In genomic region chr19:42584188-42584587, GRCm38 (mm10) we compare ENCODE assay signal across 29 mouse cellular contexts. TPM values are rescaled to one million over a fixed set of nuclear protein-coding genes. Genes with fewer than 3 reads are reported as not detected.
DNase-seq lines count a peak whose midpoint lies in the region; ATAC-seq and TF ChIP-seq lines count a peak whose summit lies in the region.
"Had no signal": no experiment of that assay in that cellular context is flagged by ENCODE, and none has a peak within 500 bp of the region (broad histone marks: within the 10 kb centered on the region; RNA-seq: fewer than 3 reads in every experiment).

No protein-coding gene starts in this region.

- DNase-seq in liver: peak; percentile 46
- DNase-seq in liver, postnatal 0 days: no peak
- peak; percentile 26 to 33 (median 26) for DNase-seq in liver, embryonic 14.5 days (ENCODE audit: low read depth in 3 of 3, low spot score in 3 of 3)
- no peak for DNase-seq in retina, postnatal 1 day
- DNase-seq in thymus, adult 2 months: no peak
- DNase-seq in lung, adult 18-20 months: no peak
- DNase-seq: adrenal gland, postnatal 14 days; cerebellum, adult 2 months; cerebellum, postnatal 14 days; gastrocnemius, postnatal 14 days; heart, postnatal 10 days; kidney, adult 18-20 months; kidney, postnatal 4 days; left cerebral cortex, postnatal 4 days; lung, postnatal 4 days; right cerebral cortex, adult 18-20 months; right cerebral cortex, postnatal 4 days; thymus, postnatal 4 days had no signal

- 86% methylated on average over 3 of the region's 3 CpGs for WGBS in liver, postnatal 0 days (ENCODE audit: insufficient replicate concordance)
- 49% methylated on average over 3 of the region's 3 CpGs for WGBS in liver, embryonic 14.5 days (ENCODE audit: insufficient replicate concordance)
- 98% methylated on average over 3 of the region's 3 CpGs for WGBS in thymus, adult 2 months

- H3K9ac ChIP-seq in liver, postnatal 0 days (replicated peaks): no peak overlapping the region
- peak overlapping the region; percentile 9; the same call in 1 of the 2 replicates for H3K9ac ChIP-seq in liver, embryonic 14.5 days (replicated peaks)
- H3K9ac ChIP-seq: embryonic facial prominence, embryonic 15.5 days; heart, embryonic 13.5 days; limb, embryonic 15.5 days had no signal

- no peak overlapping the region for H3K27ac ChIP-seq in liver, postnatal 0 days (ENCODE audit: low read depth)
- peak overlapping the region; percentile 84 for H3K27ac ChIP-seq in liver, embryonic 14.5 days
- H3K27ac ChIP-seq in thymus, adult 2 months (ENCODE audit: control insufficient read depth, insufficient read depth, low read length): no peak overlapping the region
- H3K27ac ChIP-seq: embryonic facial prominence, embryonic 10.5 days; embryonic facial prominence, embryonic 15.5 days; heart, embryonic 13.5 days; limb, embryonic 15.5 days had no signal

- H3K27me3 ChIP-seq in liver, postnatal 0 days (ENCODE audit: insufficient read depth, low read length): no peaks in the 10 kb centered on the region
- no peaks in the 10 kb centered on the region for H3K27me3 ChIP-seq in liver, embryonic 14.5 days (ENCODE audit: control insufficient read depth, insufficient read depth, low read length)
- H3K27me3 ChIP-seq in thymus, adult 2 months (ENCODE audit: control insufficient read depth, insufficient read depth, low read length): no peaks in the 10 kb centered on the region
- H3K27me3 ChIP-seq: embryonic facial prominence, embryonic 15.5 days; heart, embryonic 13.5 days; limb, embryonic 15.5 days had no signal

- H3K4me1 ChIP-seq in liver, postnatal 0 days (ENCODE audit: insufficient read depth): no peaks in the 10 kb centered on the region
- peaks cover 16 to 24% of the 10 kb centered on the region in 2 experiments for H3K4me1 ChIP-seq in liver, embryonic 14.5 days (replicated peaks; ENCODE audit: control insufficient read depth in 2 of 2, insufficient read depth in 2 of 2, low read length in 1 of 2)
- H3K4me1 ChIP-seq in thymus, adult 2 months (replicated peaks; ENCODE audit: control insufficient read depth, insufficient read depth, low read length): no peaks in the 10 kb centered on the region
- H3K4me1 ChIP-seq: embryonic facial prominence, embryonic 15.5 days; limb, embryonic 15.5 days had no signal

- no peak overlapping the region for H3K4me3 ChIP-seq in liver, postnatal 0 days (ENCODE audit: low read depth, low read length)
- no peak overlapping the region for H3K4me3 ChIP-seq in liver, embryonic 14.5 days (ENCODE audit: insufficient read depth in 1 of 2, low read depth in 2 of 2, low read length in 2 of 2)
- no peak overlapping the region for H3K4me3 ChIP-seq in thymus, adult 2 months (ENCODE audit: control insufficient read depth, insufficient read depth, low read length)
- H3K4me3 ChIP-seq: embryonic facial prominence, embryonic 10.5 days; embryonic facial prominence, embryonic 15.5 days; heart, embryonic 13.5 days; limb, embryonic 15.5 days had no signal

- TF ChIP-seq POLR2A in thymus, adult 2 months (IDR thresholded peaks at IDR 0.05; ENCODE audit: control insufficient read depth, extremely low read depth, insufficient read depth, low read length, poor library complexity): no peak

- no peak overlapping the region for H3K4me2 ChIP-seq in liver, postnatal 0 days (ENCODE audit: low read depth, low read length)
- H3K4me2 ChIP-seq in liver, embryonic 14.5 days (ENCODE audit: low read depth): peak overlapping the region; percentile 48
- H3K4me2 ChIP-seq: embryonic facial prominence, embryonic 15.5 days; limb, embryonic 15.5 days had no signal

- H3K36me3 ChIP-seq in liver, postnatal 0 days (replicated peaks; ENCODE audit: insufficient read depth, low read length): peaks cover 27% of the 10 kb centered on the region
- peaks cover 2% of the 10 kb centered on the region for H3K36me3 ChIP-seq in liver, embryonic 14.5 days (replicated peaks; ENCODE audit: control insufficient read depth, insufficient read depth, low read depth)
- peaks cover 37% of the 10 kb centered on the region for H3K36me3 ChIP-seq in thymus, adult 2 months (ENCODE audit: control insufficient read depth, insufficient read depth, low read length)

- no peak for TF ChIP-seq EP300 in liver, postnatal 0 days (IDR thresholded peaks at IDR 0.05; ENCODE audit: low read depth)
- peak; percentile 44; the same call in 1 of the 2 replicates for TF ChIP-seq EP300 in liver, embryonic 14.5 days (IDR thresholded peaks at IDR 0.05; ENCODE audit: low read depth)

- no peaks in the 10 kb centered on the region for H3K9me3 ChIP-seq in liver, postnatal 0 days (ENCODE audit: low read length)
- H3K9me3 ChIP-seq in liver, embryonic 14.5 days (ENCODE audit: control insufficient read depth, low read length): no peaks in the 10 kb centered on the region
- H3K9me3 ChIP-seq: embryonic facial prominence, embryonic 10.5 days; embryonic facial prominence, embryonic 15.5 days; heart, embryonic 13.5 days; limb, embryonic 15.5 days had no signal

- ATAC-seq in liver, postnatal 0 days: no peak
- peak; percentile 81 for ATAC-seq in erythroblast, adult 5-6 weeks (replicated peaks; ENCODE audit: low FRiP score, poor library complexity, severe bottlenecking)
- peak; percentile 80; the same call in 1 of the 2 replicates for ATAC-seq in liver, embryonic 14.5 days (ENCODE audit: insufficient read depth)
- ATAC-seq: CD4-positive, CD25-positive, alpha-beta regulatory T cell, adult 4 months; forebrain, embryonic 14.5 days; hindbrain, embryonic 16.5 days; midbrain, embryonic 16.5 days had no signal

- no peak for TF ChIP-seq CTCF in liver, postnatal 0 days (IDR thresholded peaks at IDR 0.05; ENCODE audit: low read depth)
- TF ChIP-seq CTCF in liver, embryonic 14.5 days (IDR thresholded peaks at IDR 0.05; ENCODE audit: low read depth): no peak
- no peak for TF ChIP-seq CTCF in thymus, adult 2 months (IDR thresholded peaks at IDR 0.05; ENCODE audit: borderline replicate concordance, control insufficient read depth, extremely low read depth, insufficient read depth, low read length, poor library complexity)

RNA-seq across cellular contexts. Expression of gene Loxl4, which starts 28.4 kb away (rescaled TPM):
- polyA plus RNA-seq in liver, postnatal 0 days (2015; fragmentation: Nextera tagmentation; extraction: Ambion mirVana): 0.05 and 0.13 TPM in 2 replicates
- not detected in 2 replicates for total RNA-seq in erythroblast, adult 5-6 weeks (2015; ENCODE audit: low replicate concordance)
- total RNA-seq in erythroblast, adult 5-6 weeks (2017; ENCODE audit: low replicate concordance): not detected in 2 replicates
- polyA plus RNA-seq in liver, embryonic 14.5 days (2012; rRNA removed): 0.03 and 0.06 TPM in 2 replicates
- 0.05 and 0.06 TPM in 2 replicates for polyA plus RNA-seq in liver, embryonic 14.5 days (2014; fragmentation: Nextera tagmentation; extraction: Ambion mirVana)
- 0.66 and 0.89 TPM in 2 replicates for polyA plus RNA-seq in thymus, adult 2 months (2012; rRNA removed)
- total RNA-seq: granulocyte monocyte progenitor cell, adult 5-6 weeks; neutrophil, adult 5-6 weeks had no signal

Comparison
In these comparisons a context has a peak if more than half of its experiments do, and no peak if none do; other contexts are left out.
1. DNase-seq: peak in liver (single experiment) and liver, embryonic 14.5 days (3 of 3); none in liver, postnatal 0 days (single experiment), retina, postnatal 1 day (single experiment), thymus, adult 2 months (single experiment) and lung, adult 18-20 months (0 of 2).